Mouse (Mus musculus): ENCODE measurements around the gene Slc1a7. TPM values are rescaled to one million over a fixed set of nuclear protein-coding genes. Genes with fewer than 3 reads are reported as not detected.

Slc1a7 gene
- polyA plus RNA-seq, 1 experiment from 2014 or later = not detected

DNA sequence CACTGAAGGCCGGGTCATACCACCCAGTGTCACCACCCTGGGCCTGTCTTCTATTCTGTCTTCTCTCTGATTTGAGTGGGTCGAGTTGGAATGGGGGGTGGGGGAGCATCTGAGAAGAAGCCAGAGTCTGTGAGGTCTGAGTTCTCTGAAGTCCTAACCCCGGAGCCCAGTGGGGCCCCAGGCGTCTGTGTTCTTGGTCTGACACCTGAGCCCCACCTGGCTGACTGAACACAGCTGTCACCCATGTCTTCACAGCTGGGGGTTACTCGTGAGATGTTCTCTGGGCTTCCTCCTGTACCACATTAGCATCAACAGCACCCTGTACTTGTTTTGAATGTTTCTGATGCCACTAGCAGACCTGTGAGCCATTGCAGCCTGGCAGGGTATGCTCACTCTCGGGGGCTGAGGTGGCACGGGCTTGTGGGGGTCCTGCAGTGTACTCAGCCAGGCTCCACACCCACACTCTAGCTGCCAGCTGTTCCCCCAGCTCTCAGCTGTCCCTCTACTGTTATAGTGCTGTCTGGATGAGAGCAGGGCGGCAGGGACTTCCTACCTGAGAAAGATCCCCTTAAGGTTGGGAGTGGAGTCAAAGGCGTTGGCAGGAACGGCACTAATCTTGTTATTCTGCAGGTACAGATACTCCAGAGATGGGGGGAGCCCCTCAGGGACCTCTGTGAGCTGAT, 50.2 kb downstream of the Slc1a7 start:
- 57% methylated on average over 10 of the region's 10 CpGs for WGBS
- Histone ChIP-seq H3K9ac (replicated peaks) (no peak overlapping the region), H3K9me3 (no peaks in the 10 kb centered on the region), H3K4me3 (replicated peaks) (no peak overlapping the region), H3K36me3 (no peaks in the 10 kb centered on the region), H3K27ac (no peak overlapping the region), H3K4me1 (replicated peaks) (peaks cover 13% of the 10 kb centered on the region), H3K4me2 (replicated peaks) (peak overlapping the region; percentile 2; the same call in 1 of the 2 replicates), H3K27me3 (no peaks in the 10 kb centered on the region)
- ATAC-seq = peak; percentile 51; the same call in 1 of the 2 replicates

DNA sequence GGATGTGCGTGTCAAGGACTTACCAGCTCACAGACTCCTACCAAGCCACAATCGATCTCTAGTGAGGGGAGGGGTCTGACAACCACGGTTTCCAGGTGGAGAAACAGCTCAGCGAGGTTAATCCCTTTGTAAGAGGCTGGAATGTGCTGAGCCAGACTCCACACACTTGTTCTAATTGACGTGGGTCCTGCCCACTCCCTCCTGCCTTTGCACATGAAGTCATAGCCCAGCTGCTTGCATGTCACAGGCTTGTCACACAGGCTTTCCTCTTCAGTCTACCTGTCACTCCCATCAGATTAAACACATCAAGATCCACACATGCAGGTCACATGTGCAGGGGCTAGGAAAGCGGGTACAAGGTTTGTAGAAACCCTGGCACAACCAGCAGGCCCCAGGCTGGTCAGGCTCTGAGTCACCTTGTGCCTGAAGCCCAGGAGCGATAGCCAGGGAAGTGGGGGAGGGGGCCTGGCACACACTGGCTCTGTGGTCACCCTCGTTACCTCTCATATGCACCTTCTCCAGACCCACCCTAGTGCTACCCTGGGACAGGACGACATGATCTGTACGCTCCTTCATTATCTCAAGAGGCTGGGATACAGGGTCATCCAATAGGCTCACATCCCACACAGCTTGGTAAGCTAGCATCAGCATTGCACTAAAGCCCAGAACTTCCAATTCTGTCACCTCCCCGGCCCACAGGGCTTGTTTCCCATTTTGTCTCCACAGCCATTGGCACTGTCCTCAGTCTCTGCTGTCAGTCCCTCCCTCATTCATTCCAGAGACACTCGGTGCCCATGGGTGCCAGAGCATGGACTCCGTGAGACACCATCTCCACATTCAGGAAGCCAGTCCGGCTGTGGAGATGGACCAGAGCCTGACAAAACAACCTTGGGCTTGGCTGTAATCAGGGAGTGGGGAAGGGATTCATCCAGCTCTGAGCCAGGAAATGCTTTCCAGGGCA, 51.1 kb downstream of the Slc1a7 start:
- peaks cover 13% of the 10 kb centered on the region for H3K4me1 ChIP-seq (replicated peaks)
- H3K36me3 ChIP-seq = no peaks in the 10 kb centered on the region
- no peak overlapping the region for H3K27ac ChIP-seq
- no peaks in the 10 kb centered on the region for H3K9me3 ChIP-seq
- no peaks in the 10 kb centered on the region for H3K27me3 ChIP-seq
- H3K9ac ChIP-seq (replicated peaks) = no peak overlapping the region
- 47% methylated on average over 14 of the region's 14 CpGs for WGBS
- H3K4me3 ChIP-seq (replicated peaks) = no peak overlapping the region
- peak; percentile 62; the same call in 1 of the 2 replicates for ATAC-seq
- peak overlapping the region; percentile 2; the same call in 1 of the 2 replicates for H3K4me2 ChIP-seq (replicated peaks)

DNA sequence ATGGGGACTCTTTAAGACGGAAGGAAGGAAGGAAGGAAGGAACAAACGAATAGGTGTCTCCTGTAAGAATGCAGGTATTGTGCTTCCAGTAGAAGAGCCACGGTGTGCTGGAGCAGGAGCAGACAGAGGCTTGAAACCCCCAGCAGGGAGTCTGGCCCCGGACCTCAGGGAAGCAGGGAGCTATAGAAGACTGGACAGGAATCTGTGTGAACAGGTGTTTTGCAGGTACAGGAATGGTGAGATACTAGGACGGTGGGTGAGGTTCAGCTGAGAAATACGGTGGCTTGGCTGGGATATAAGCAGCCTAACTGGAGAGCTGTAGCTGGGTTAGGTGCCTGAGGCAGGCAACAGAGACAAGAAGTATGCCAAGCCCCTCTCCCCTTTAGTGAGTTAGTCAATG, 52.0 kb downstream of the Slc1a7 start:
- H3K4me3 ChIP-seq (replicated peaks) = no peak overlapping the region
- H3K4me2 ChIP-seq (replicated peaks) = no peak overlapping the region
- H3K27ac ChIP-seq = no peak overlapping the region
- no peaks in the 10 kb centered on the region for H3K9me3 ChIP-seq
- H3K9ac ChIP-seq (replicated peaks) = no peak overlapping the region
- WGBS = 87% methylated on average over 6 of the region's 6 CpGs
- peaks cover 13% of the 10 kb centered on the region for H3K4me1 ChIP-seq (replicated peaks)
- H3K36me3 ChIP-seq = no peaks in the 10 kb centered on the region
- ATAC-seq = no peak
- no peaks in the 10 kb centered on the region for H3K27me3 ChIP-seq

DNA sequence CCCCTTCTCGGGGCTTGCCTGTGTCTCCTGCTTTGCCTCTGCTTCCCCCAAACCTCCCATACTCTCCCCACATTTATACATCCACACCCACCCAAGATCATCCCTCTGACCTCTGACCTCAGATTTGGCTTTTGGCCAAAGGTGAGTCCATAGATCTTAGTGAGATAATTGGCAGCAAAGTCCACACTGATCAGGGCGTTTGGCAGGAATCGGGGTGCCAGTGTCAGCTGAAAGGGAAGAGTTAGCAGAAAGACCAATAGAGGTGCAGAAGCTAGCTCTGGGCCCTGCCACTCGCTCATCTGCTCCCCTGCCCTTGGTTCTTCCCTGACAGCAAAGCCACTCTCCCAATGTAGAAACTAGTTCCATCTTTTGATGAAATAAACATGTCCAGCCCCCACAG, 55.1 kb downstream of the Slc1a7 start:
- ATAC-seq = no peak
- H3K9me3 ChIP-seq = no peaks in the 10 kb centered on the region
- peaks cover 13% of the 10 kb centered on the region for H3K4me1 ChIP-seq (replicated peaks)
- H3K36me3 ChIP-seq = no peaks in the 10 kb centered on the region
- H3K4me3 ChIP-seq (replicated peaks) = no peak overlapping the region
- H3K4me2 ChIP-seq (replicated peaks) = no peak overlapping the region
- H3K9ac ChIP-seq (replicated peaks) = no peak overlapping the region
- 77% methylated on average over 4 of the region's 4 CpGs for WGBS
- peaks cover 7% of the 10 kb centered on the region; the same call in 1 of the 2 replicates for H3K27me3 ChIP-seq
- no peak overlapping the region for H3K27ac ChIP-seq

DNA sequence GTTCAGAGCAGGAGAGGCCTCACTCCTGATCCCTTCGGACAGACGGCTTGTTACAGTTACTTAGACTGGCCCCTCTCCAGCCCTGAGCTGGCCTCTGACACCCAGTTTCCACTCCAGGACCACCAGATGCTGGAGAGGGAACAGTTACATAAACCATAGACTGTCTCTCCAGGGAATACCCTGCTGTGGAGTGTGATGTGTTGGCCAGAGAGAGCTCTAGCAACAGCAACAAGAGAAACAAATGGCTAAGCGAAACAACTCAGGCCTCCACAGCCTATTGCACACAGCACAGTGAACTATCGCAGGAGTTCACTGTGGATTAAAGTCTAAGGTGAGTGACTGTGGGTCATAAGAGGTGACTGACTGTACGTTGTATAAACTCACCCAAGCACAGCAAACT, 56.5 kb downstream of the Slc1a7 start:
- Histone ChIP-seq H3K4me2 (replicated peaks) (no peak overlapping the region), H3K9me3 (no peaks in the 10 kb centered on the region), H3K27ac (no peak overlapping the region), H3K4me3 (replicated peaks) (no peak overlapping the region), H3K36me3 (no peaks in the 10 kb centered on the region), H3K9ac (replicated peaks) (no peak overlapping the region), H3K4me1 (replicated peaks) (no peaks in the 10 kb centered on the region), H3K27me3 (peaks cover 14% of the 10 kb centered on the region)
- 65% methylated on average over 5 of the region's 5 CpGs for WGBS
- no peak for ATAC-seq

DNA sequence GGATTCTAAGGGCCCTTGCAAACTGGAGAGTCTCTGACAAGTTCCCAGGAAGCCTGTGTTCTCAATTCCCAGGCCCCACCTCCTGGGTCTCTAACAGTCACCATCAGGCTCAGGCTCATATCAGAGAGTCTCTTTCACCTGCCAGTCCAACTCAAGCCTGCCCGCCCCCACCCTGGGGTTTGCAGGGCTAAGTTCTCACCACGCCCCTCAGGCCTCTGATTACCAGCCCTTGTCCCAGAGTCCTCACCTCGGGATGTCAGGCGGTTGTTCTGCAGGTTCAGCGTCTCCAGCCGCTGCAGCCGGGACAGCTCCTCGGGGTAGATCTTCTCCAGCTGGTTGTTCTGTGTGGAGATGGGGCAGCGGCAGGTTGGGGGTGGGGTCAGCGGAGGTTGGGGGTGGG, 57.1 kb downstream of the Slc1a7 start:
- Histone ChIP-seq H3K27me3 (peaks cover 20% of the 10 kb centered on the region), H3K4me2 (replicated peaks) (no peak overlapping the region), H3K9ac (replicated peaks) (no peak overlapping the region), H3K4me3 (replicated peaks) (no peak overlapping the region), H3K27ac (no peak overlapping the region), H3K4me1 (replicated peaks) (no peaks in the 10 kb centered on the region), H3K36me3 (no peaks in the 10 kb centered on the region), H3K9me3 (no peaks in the 10 kb centered on the region)
- 4% methylated on average over 10 of the region's 10 CpGs for WGBS
- ATAC-seq = no peak

DNA sequence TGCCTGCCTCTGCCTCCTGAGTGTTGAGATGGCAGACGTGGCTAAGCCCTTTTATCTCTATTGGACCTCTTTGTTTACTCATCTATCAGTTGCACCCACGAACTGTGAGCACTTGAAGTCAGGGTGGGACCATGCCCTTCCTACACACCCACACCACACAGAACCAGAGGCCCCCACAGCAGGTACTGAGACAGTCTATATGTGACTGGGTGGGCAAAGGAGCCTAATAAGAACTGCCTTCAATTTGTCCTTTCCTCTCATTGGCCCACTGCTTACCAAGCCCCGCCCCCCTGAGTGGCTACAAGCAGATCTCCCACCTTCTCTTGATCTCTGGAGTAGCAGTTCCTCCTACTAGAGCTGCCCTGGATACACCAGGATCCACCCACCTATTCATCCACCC, 58.1 kb downstream of the Slc1a7 start:
- no peak for ATAC-seq
- peaks cover 29% of the 10 kb centered on the region for H3K27me3 ChIP-seq
- no peak overlapping the region for H3K27ac ChIP-seq
- no peaks in the 10 kb centered on the region for H3K36me3 ChIP-seq
- H3K9ac ChIP-seq (replicated peaks) = no peak overlapping the region
- H3K4me3 ChIP-seq (replicated peaks) = no peak overlapping the region
- H3K4me1 ChIP-seq (replicated peaks) = peaks cover 5% of the 10 kb centered on the region
- no peak overlapping the region for H3K4me2 ChIP-seq (replicated peaks)
- H3K9me3 ChIP-seq = no peaks in the 10 kb centered on the region
- WGBS = 27% methylated on average over 3 of the region's 3 CpGs

DNA sequence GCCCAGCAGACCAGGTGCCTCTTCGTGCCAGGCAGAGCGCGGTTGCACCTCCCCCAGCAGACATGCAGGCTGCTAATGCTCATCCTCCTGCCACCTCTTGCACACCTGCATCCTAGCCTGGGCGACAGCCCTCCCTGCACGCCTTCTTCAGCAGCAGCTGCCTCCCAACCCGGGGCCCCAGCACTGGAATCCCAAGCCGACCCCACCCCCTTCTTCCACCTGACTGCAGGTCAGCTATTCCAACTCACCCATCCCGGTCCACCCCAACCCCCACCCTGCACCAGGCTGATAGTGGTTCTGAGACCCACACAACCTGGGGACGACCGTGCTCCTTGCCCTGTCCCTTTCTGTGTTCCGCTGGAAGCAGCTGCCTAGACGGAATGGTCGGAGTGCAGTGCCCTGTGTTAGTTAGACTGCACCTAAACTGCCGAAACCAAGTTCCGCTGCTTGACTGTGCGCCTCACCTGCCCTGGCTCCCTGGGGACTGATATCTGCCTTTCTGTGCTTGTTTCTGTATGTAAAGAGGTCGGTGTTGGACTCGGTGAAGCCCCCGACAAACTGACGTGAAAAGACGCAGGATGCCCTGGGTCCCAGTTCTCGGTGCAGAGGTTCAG, 62.9 kb downstream of the Slc1a7 start:
- Histone ChIP-seq H3K27ac (no peak overlapping the region), H3K4me3 (replicated peaks) (peak overlapping the region; percentile 58), H3K4me2 (replicated peaks) (peak overlapping the region; percentile 97), H3K9me3 (no peaks in the 10 kb centered on the region), H3K27me3 (peaks cover 61% of the 10 kb centered on the region), H3K36me3 (no peaks in the 10 kb centered on the region), H3K4me1 (replicated peaks) (peaks cover 15% of the 10 kb centered on the region), H3K9ac (replicated peaks) (peak overlapping the region; percentile 68)
- ATAC-seq = 0 out of 2 replicates have a peak, but pooled peaks have one; percentile 36
- 3% methylated on average over 22 of the region's 22 CpGs for WGBS

DNA sequence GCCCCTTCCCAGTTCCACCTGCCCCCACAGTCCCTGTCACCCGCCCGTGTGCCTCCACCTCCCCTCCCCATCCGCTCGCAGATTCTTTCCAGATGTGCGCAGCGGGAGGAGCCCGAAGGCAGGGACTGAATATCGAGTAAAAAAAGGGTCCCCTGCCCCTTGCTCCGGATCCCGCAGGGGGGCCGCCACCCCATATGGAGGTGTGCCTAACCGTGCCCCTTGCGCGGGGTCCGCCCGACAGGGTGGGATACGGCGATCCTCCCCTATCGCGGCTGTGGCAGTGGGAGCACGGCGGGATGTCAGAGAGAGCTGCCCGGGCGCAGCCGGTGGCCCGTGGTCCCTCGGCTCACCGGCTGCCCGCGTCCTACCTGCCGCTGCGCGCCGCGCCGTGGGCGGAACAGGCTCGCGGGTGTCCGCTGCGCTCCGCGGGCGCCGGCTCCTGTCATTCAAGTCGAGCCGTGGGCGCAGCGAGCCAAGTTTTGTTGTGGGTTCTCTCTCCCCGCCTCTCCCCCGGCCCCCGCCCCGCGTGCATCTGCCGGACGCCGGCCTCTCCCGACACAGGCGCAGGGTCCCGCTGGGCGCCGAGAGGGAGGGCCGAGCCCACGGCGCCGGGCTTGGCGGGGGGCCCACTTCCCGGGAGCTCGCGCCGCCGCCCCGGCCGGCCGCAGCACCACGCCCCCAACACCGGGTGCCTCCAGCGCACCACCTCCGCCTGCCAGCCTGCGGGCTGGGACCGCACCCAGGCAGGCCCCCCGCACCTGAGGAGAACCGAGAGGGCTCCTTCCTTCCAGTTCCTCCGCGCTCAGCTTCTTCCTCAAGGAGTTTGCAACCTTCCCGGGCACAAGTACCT, 63.6 kb downstream of the Slc1a7 start:
- H3K9ac ChIP-seq (replicated peaks) = peak overlapping the region; percentile 68
- H3K27ac ChIP-seq = no peak overlapping the region
- H3K27me3 ChIP-seq = peaks cover 61% of the 10 kb centered on the region
- H3K4me3 ChIP-seq (replicated peaks) = peak overlapping the region; percentile 58
- no peaks in the 10 kb centered on the region for H3K9me3 ChIP-seq
- ATAC-seq = peak; percentile 74
- WGBS = under 1% methylated on average over 60 of the region's 86 CpGs
- H3K36me3 ChIP-seq = no peaks in the 10 kb centered on the region
- peak overlapping the region; percentile 97 for H3K4me2 ChIP-seq (replicated peaks)
- peaks cover 15% of the 10 kb centered on the region for H3K4me1 ChIP-seq (replicated peaks)

DNA sequence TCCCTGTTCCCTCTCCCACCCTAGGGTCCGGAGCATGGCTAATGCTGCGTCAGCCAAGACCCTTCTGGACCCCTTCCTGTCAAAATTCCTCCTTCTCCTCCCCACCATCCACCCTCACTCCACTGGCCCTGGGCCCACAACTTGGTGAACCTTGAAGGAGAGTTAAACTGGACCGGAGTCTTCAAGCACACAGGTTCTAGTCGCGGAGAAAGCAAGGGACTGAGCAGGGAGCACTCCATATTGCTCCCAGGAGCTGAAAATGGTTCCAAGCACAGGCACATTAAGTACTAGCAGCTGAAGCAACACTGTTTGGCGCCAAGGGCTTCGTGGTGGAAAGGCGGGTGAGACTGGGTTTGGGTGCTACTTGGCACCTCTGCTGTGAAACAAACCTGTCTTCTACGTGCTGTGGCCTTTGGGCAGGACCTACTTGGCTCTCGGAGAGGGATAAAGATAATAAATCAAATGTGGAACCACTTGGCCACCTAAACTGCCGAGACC, 64.3 kb downstream of the Slc1a7 start:
- no peak for ATAC-seq
- no peaks in the 10 kb centered on the region for H3K36me3 ChIP-seq
- H3K4me3 ChIP-seq (replicated peaks) = peak overlapping the region; percentile 58
- H3K27me3 ChIP-seq = peaks cover 56% of the 10 kb centered on the region
- H3K27ac ChIP-seq = no peak overlapping the region
- peak overlapping the region; percentile 97 for H3K4me2 ChIP-seq (replicated peaks)
- H3K9me3 ChIP-seq = no peaks in the 10 kb centered on the region
- peaks cover 15% of the 10 kb centered on the region for H3K4me1 ChIP-seq (replicated peaks)
- WGBS = 41% methylated on average over 11 of the region's 11 CpGs
- H3K9ac ChIP-seq (replicated peaks) = peak overlapping the region; percentile 68; the same call in 1 of the 2 replicates

All from midbrain, embryonic 13.5 days (tissue).